Mouse (Mus musculus) midbrain, embryonic 13.5 days (tissue): Measurements from ENCODE around the gene Gm9913. TPM values are rescaled to one million over a fixed set of nuclear protein-coding genes. Genes with fewer than 3 reads are reported as not detected.

Source experiments
- ATAC-seq: fragments of 200-750 bp; cut with Nextera tagmentation; 2 replicates; pipeline ENCODE4 v1.8.0; 2017; ENCODE audit warnings: mild to moderate bottlenecking, moderate TSS enrichment, moderate library complexity
- H3K27ac ChIP-seq: fragments of 300-500 bp; sonication (generic); 2 replicates; pipeline ENCODE4 v1.5.1; 2015; ENCODE audit warnings: inconsistent platforms, mild to moderate bottlenecking, moderate library complexity
- H3K27me3 ChIP-seq: fragments of 300-500 bp; sonication (generic); 2 replicates; pipeline ENCODE4 v1.6.1; 2015; ENCODE audit warnings: mild to moderate bottlenecking, inconsistent platforms
- H3K36me3 ChIP-seq: fragments of 300-500 bp; sonication (generic); 2 replicates; pipeline ENCODE4 v1.6.1; 2015; ENCODE audit warnings: mild to moderate bottlenecking, inconsistent platforms
- H3K4me1 ChIP-seq: fragments of 300-500 bp; sonication (generic); replicated peaks from 2 replicates; pipeline ENCODE4 v1.6.1; 2015; ENCODE audit warnings: inconsistent platforms
- H3K4me2 ChIP-seq: fragments of 300-500 bp; sonication (generic); replicated peaks from 2 replicates; pipeline ENCODE4 v1.6.1; 2015; ENCODE audit warnings: moderate library complexity, mild to moderate bottlenecking, inconsistent platforms
- H3K4me3 ChIP-seq: fragments of 300-500 bp; sonication (generic); replicated peaks from 2 replicates; pipeline ENCODE4 v1.5.1; 2015; ENCODE audit warnings: mild to moderate bottlenecking, inconsistent platforms
- H3K9ac ChIP-seq: fragments of 300-500 bp; sonication (generic); replicated peaks from 2 replicates; pipeline ENCODE4 v1.6.1; 2015; ENCODE audit warnings: mild to moderate bottlenecking, inconsistent platforms
- H3K9me3 ChIP-seq: fragments of 300-500 bp; sonication (generic); 2 replicates; pipeline ENCODE4 v1.6.1; 2016; ENCODE audit warnings: mild to moderate bottlenecking, inconsistent platforms
- WGBS: fragments of 180-500 bp; shearing (Covaris S2); methylation state at CpG from one replicate; pipeline ENCODE4 v1.1.7; 2015; 5-methylcytosine and 5-hydroxymethylcytosine counted together
- polyA plus RNA-seq: library from polyadenylated mRNA; unstranded; fragments of >200 nt; fragmentation: Nextera tagmentation; extraction: Ambion mirVana; gene quantifications from 2 replicates; pipeline ENCODE4 v1.2.1, GENCODE M21; 2015

The Gm9913 gene
- polyA plus RNA-seq, 1 experiment from 2014 or later: 0.11 TPM

GRCm38 (mm10) chr2:125505746-125506315 lies 942 bp downstream of the Gm9913 start:
- under 1% methylated on average over 48 of the region's 48 CpGs for WGBS
- Histone ChIP-seq H3K27ac (peak overlapping the region; percentile 71), H3K9me3 (no peaks in the 10 kb centered on the region), H3K4me1 (peaks cover 19% of the 10 kb centered on the region), H3K4me3 (peak overlapping the region; percentile 74), H3K9ac (peak overlapping the region; percentile 80), H3K27me3 (peaks cover 20% of the 10 kb centered on the region), H3K4me2 (peak overlapping the region; percentile 98), H3K36me3 (no peaks in the 10 kb centered on the region)
- ATAC-seq: peak; percentile 87

- under 1% methylated on average over 35 of the region's 37 CpGs for WGBS
- Histone ChIP-seq H3K9me3 (no peaks in the 10 kb centered on the region), H3K4me1 (peaks cover 19% of the 10 kb centered on the region), H3K4me3 (peak overlapping the region; percentile 74), H3K36me3 (no peaks in the 10 kb centered on the region), H3K4me2 (peak overlapping the region; percentile 98), H3K27me3 (peaks cover 20% of the 10 kb centered on the region), H3K27ac (peak overlapping the region; percentile 71), H3K9ac (peak overlapping the region; percentile 80)
- ATAC-seq: peak; percentile 90
Measured at GRCm38 (mm10) chr2:125506316-125507054, 1.6 kb downstream of the Gm9913 start.

- Histone ChIP-seq H3K4me3 (peak within 1 kb of the TSS; percentile 74), H3K9me3 (no peaks in the 10 kb centered on the region), H3K4me1 (peaks cover 19% of the 10 kb centered on the region), H3K4me2 (peak within 1 kb of the TSS; percentile 98), H3K36me3 (no peaks in the 10 kb centered on the region), H3K27me3 (peaks cover 20% of the 10 kb centered on the region), H3K9ac (peak within 1 kb of the TSS; percentile 80), H3K27ac (peak within 1 kb of the TSS; percentile 47; the same call in 1 of the 2 replicates)
- WGBS: 84% methylated on average over 4 of the region's 4 CpGs
- no peak for ATAC-seq
Measured at GRCm38 (mm10) chr2:125507893-125508292, 3.0 kb downstream of the Gm9913 start, which contains the start of gene Fbn1. Gene Fbn1 (minus strand): TSS chr2:125507993.

GRCm38 (mm10) chr2:125508381-125508780 lies 3.5 kb downstream of the Gm9913 start:
- WGBS: 93% methylated on average over 5 of the region's 5 CpGs
- Histone ChIP-seq H3K4me1 (peaks cover 19% of the 10 kb centered on the region), H3K27ac (no peak overlapping the region), H3K4me2 (no peak overlapping the region), H3K36me3 (no peaks in the 10 kb centered on the region), H3K4me3 (no peak overlapping the region), H3K9me3 (no peaks in the 10 kb centered on the region), H3K9ac (no peak overlapping the region), H3K27me3 (peaks cover 20% of the 10 kb centered on the region)
- no peak for ATAC-seq

GRCm38 (mm10) chr2:125510752-125511151 lies 5.9 kb downstream of the Gm9913 start:
- Histone ChIP-seq H3K27ac (no peak overlapping the region), H3K9ac (no peak overlapping the region), H3K4me2 (no peak overlapping the region), H3K4me3 (no peak overlapping the region), H3K9me3 (no peaks in the 10 kb centered on the region), H3K4me1 (peaks cover 8% of the 10 kb centered on the region; the same call in 1 of the 2 replicates), H3K27me3 (peaks cover 18% of the 10 kb centered on the region), H3K36me3 (no peaks in the 10 kb centered on the region)
- 85% methylated on average over 2 of the region's 2 CpGs for WGBS
- ATAC-seq: no peak

GRCm38 (mm10) chr2:125511898-125512297 lies 7.0 kb downstream of the Gm9913 start:
- H3K4me1 ChIP-seq: 0 out of 2 replicates have a peak, but pooled peaks cover 7% of the 10 kb centered on the region
- 83% methylated on average over 4 of the region's 4 CpGs for WGBS
- no peak overlapping the region for H3K4me3 ChIP-seq
- no peak overlapping the region for H3K9ac ChIP-seq
- no peaks in the 10 kb centered on the region for H3K9me3 ChIP-seq
- H3K36me3 ChIP-seq: no peaks in the 10 kb centered on the region
- H3K27me3 ChIP-seq: peaks cover 15% of the 10 kb centered on the region
- no peak overlapping the region for H3K27ac ChIP-seq
- no peak for ATAC-seq
- H3K4me2 ChIP-seq: no peak overlapping the region

- Histone ChIP-seq H3K4me1 (0 out of 2 replicates have a peak, but pooled peaks cover 4% of the 10 kb centered on the region), H3K9me3 (no peaks in the 10 kb centered on the region), H3K36me3 (no peaks in the 10 kb centered on the region), H3K9ac (no peak overlapping the region), H3K27me3 (peaks cover 11% of the 10 kb centered on the region), H3K27ac (no peak overlapping the region), H3K4me3 (no peak overlapping the region), H3K4me2 (no peak overlapping the region)
- WGBS: 79% methylated on average over 4 of the region's 4 CpGs
- no peak for ATAC-seq
Measured at GRCm38 (mm10) chr2:125512544-125512943, 7.7 kb downstream of the Gm9913 start.

- Histone ChIP-seq H3K9me3 (no peaks in the 10 kb centered on the region), H3K4me3 (no peak overlapping the region), H3K36me3 (no peaks in the 10 kb centered on the region), H3K9ac (no peak overlapping the region), H3K27ac (no peak overlapping the region), H3K4me1 (0 out of 2 replicates have a peak, but pooled peaks cover 4% of the 10 kb centered on the region), H3K27me3 (no peaks in the 10 kb centered on the region), H3K4me2 (no peak overlapping the region)
- 71% methylated on average over 3 of the region's 3 CpGs for WGBS
- no peak for ATAC-seq
Measured at GRCm38 (mm10) chr2:125514391-125514790, 9.5 kb downstream of the Gm9913 start.

- no peaks in the 10 kb centered on the region for H3K9me3 ChIP-seq
- ATAC-seq: no peak
- H3K36me3 ChIP-seq: no peaks in the 10 kb centered on the region
- no peak overlapping the region for H3K27ac ChIP-seq
- no peak overlapping the region for H3K9ac ChIP-seq
- 0 out of 2 replicates have a peak, but pooled peaks cover 4% of the 10 kb centered on the region for H3K4me1 ChIP-seq
- no peaks in the 10 kb centered on the region for H3K27me3 ChIP-seq
- no peak overlapping the region for H3K4me3 ChIP-seq
- WGBS: 68% methylated on average over 12 of the region's 12 CpGs
- no peak overlapping the region for H3K4me2 ChIP-seq
Measured at GRCm38 (mm10) chr2:125515291-125516057, 10.6 kb downstream of the Gm9913 start.

- Histone ChIP-seq H3K4me2 (no peak overlapping the region), H3K27ac (no peak overlapping the region), H3K4me1 (0 out of 2 replicates have a peak, but pooled peaks cover 4% of the 10 kb centered on the region), H3K27me3 (no peaks in the 10 kb centered on the region), H3K36me3 (no peaks in the 10 kb centered on the region), H3K9ac (no peak overlapping the region), H3K9me3 (no peaks in the 10 kb centered on the region), H3K4me3 (no peak overlapping the region)
- 0 out of 2 replicates have a peak, but pooled peaks have one; percentile 55 for ATAC-seq
- WGBS: 43% methylated on average over 4 of the region's 4 CpGs
Measured at GRCm38 (mm10) chr2:125516594-125516993, 11.7 kb downstream of the Gm9913 start.

- no peaks in the 10 kb centered on the region for H3K27me3 ChIP-seq
- ATAC-seq: no peak
Measured at GRCm38 (mm10) chr2:125525484-125525883, 20.6 kb downstream of the Gm9913 start.

GRCm38 (mm10) chr2:125526566-125526965 lies 21.7 kb downstream of the Gm9913 start:
- no peak for ATAC-seq
- Histone ChIP-seq H3K36me3 (no peaks in the 10 kb centered on the region), H3K27ac (no peak overlapping the region), H3K4me2 (no peak overlapping the region), H3K4me3 (no peak overlapping the region), H3K27me3 (no peaks in the 10 kb centered on the region), H3K4me1 (no peaks in the 10 kb centered on the region), H3K9me3 (no peaks in the 10 kb centered on the region), H3K9ac (no peak overlapping the region)
- WGBS: 81% methylated on average over 5 of the region's 5 CpGs

More at GRCm38 (mm10) chr2:125525484-125525883, 20.6 kb downstream of the Gm9913 start:
- Histone ChIP-seq H3K4me3 (no peak overlapping the region), H3K27ac (no peak overlapping the region), H3K4me2 (no peak overlapping the region), H3K9me3 (no peaks in the 10 kb centered on the region), H3K4me1 (no peaks in the 10 kb centered on the region), H3K36me3 (no peaks in the 10 kb centered on the region), H3K9ac (no peak overlapping the region)
- WGBS: 86% methylated on average over 2 of the region's 2 CpGs
